Mouse (Mus musculus): Measurements from ENCODE around the gene Ptprd.

- TF ChIP-seq POLR2A (IDR thresholded peaks at IDR 0.05; ENCODE audit: low read depth, low read length) (no peak), CTCF (IDR thresholded peaks at IDR 0.05; ENCODE audit: extremely low read depth, insufficient read depth, insufficient read length, insufficient replicate concordance) (no peak)
Measured at GRCm38 (mm10) chr4:76262727-76263126, 1949.0 kb downstream of the Ptprd start.
